Mouse (Mus musculus) stomach, embryonic 16.5 days (tissue): ENCODE data around the gene Map4k3. TPM values are rescaled to one million over a fixed set of nuclear protein-coding genes. Genes with fewer than 3 reads are reported as not detected.
A peak's percentile ranks its signal among the peaks of the same experiment; 100 is the strongest.

Experiments used
- ATAC-seq: fragments of 200-750 bp; cut with Nextera tagmentation; 2 replicates; pipeline ENCODE4 v1.8.0; 2017; ENCODE audit warnings: moderate number of reproducible peaks, moderate TSS enrichment; ENCODE audit not compliant: insufficient read depth, low FRiP score
- H3K27ac ChIP-seq: fragments of 300-500 bp; sonication (generic); 2 replicates; pipeline ENCODE4 v1.5.1; 2014; ENCODE audit warnings: low read length
- H3K27me3 ChIP-seq: fragments of 300-500 bp; sonication (generic); 2 replicates; pipeline ENCODE4 v1.6.1; 2014; ENCODE audit warnings: low read length, control low read depth, mixed read lengths; ENCODE audit not compliant: control insufficient read depth, insufficient read depth
- H3K36me3 ChIP-seq: fragments of 300-500 bp; sonication (generic); 2 replicates; pipeline ENCODE4 v1.6.1; 2014; ENCODE audit warnings: low read length; ENCODE audit not compliant: control insufficient read depth, insufficient read depth
- H3K4me1 ChIP-seq: fragments of 300-500 bp; sonication (generic); 2 replicates; pipeline ENCODE4 v1.6.1; 2014; ENCODE audit warnings: low read length, control low read depth, mixed read lengths; ENCODE audit not compliant: control insufficient read depth, insufficient read depth
- H3K4me2 ChIP-seq: fragments of 300-500 bp; sonication (generic); 2 replicates; pipeline ENCODE4 v1.6.1; 2014; ENCODE audit warnings: low read depth, low read length, mixed read lengths
- H3K4me3 ChIP-seq: fragments of 300-500 bp; sonication (generic); replicated peaks from 2 replicates; pipeline ENCODE4 v1.5.1; 2014; ENCODE audit warnings: mild to moderate bottlenecking, low read length
- H3K9ac ChIP-seq: fragments of 300-500 bp; sonication (generic); 2 replicates; pipeline ENCODE4 v1.6.1; 2014; ENCODE audit warnings: low read length
- H3K9me3 ChIP-seq: fragments of 300-500 bp; sonication (generic); replicated peaks from 2 replicates; pipeline ENCODE4 v1.6.1; 2016; ENCODE audit warnings: low read length, control low read depth; ENCODE audit not compliant: control insufficient read depth
- WGBS: fragments of 180-500 bp; shearing (Covaris S2); extraction: QIAGEN DNeasy Blood & Tissue Kit; methylation state at CpG from one replicate; pipeline ENCODE4 v1.1.7; 2014; 5-methylcytosine and 5-hydroxymethylcytosine counted together
- polyA plus RNA-seq: library from polyadenylated mRNA; unstranded; fragments of >200 nt; fragmentation: Nextera tagmentation; extraction: Ambion mirVana; gene quantifications from 2 replicates; pipeline ENCODE4 v1.2.1, GENCODE M21; 2015

Gene Map4k3
- polyA plus RNA-seq, 1 experiment from 2014 or later = 20.0 TPM

GRCm38 (mm10) chr17:80719309-80719708 lies 9.0 kb downstream of the Map4k3 start:
- WGBS = 89% methylated on average over 5 of the region's 5 CpGs
- Histone ChIP-seq H3K36me3 (no peaks in the 10 kb centered on the region), H3K9ac (no peak overlapping the region), H3K4me3 (no peak overlapping the region), H3K9me3 (no peaks in the 10 kb centered on the region), H3K4me2 (no peak overlapping the region), H3K4me1 (peaks cover 30% of the 10 kb centered on the region), H3K27me3 (no peaks in the 10 kb centered on the region), H3K27ac (no peak overlapping the region)
- ATAC-seq = no peak

- peaks cover 35% of the 10 kb centered on the region for H3K4me1 ChIP-seq
- ATAC-seq = no peak
- whole genome bisulfite sequencing = 66% methylated on average over 5 of the region's 5 CpGs
Measured at GRCm38 (mm10) chr17:80718243-80718642, 10.0 kb downstream of the Map4k3 start.

GRCm38 (mm10) chr17:80713588-80713987 lies 14.7 kb downstream of the Map4k3 start:
- no peaks in the 10 kb centered on the region for H3K27me3 ChIP-seq
- H3K4me3 ChIP-seq = no peak overlapping the region
- H3K9ac ChIP-seq = no peak overlapping the region
- ATAC-seq = no peak
- WGBS = 86% methylated on average over 5 of the region's 5 CpGs
- H3K36me3 ChIP-seq = no peaks in the 10 kb centered on the region
- H3K27ac ChIP-seq = no peak overlapping the region
- H3K9me3 ChIP-seq = no peaks in the 10 kb centered on the region
- H3K4me1 ChIP-seq = peaks cover 42% of the 10 kb centered on the region
- no peak overlapping the region for H3K4me2 ChIP-seq

More at GRCm38 (mm10) chr17:80718243-80718642, 10.0 kb downstream of the Map4k3 start:
- no peaks in the 10 kb centered on the region for H3K9me3 ChIP-seq
- H3K9ac ChIP-seq = no peak overlapping the region
- no peak overlapping the region for H3K4me3 ChIP-seq
- no peak overlapping the region for H3K4me2 ChIP-seq
- no peaks in the 10 kb centered on the region for H3K27me3 ChIP-seq
- H3K36me3 ChIP-seq = no peaks in the 10 kb centered on the region
- H3K27ac ChIP-seq = no peak overlapping the region; the same call in 1 of the 2 replicates

- Histone ChIP-seq H3K27me3 (no peaks in the 10 kb centered on the region), H3K4me2 (peak overlapping the region; percentile 38), H3K9me3 (no peaks in the 10 kb centered on the region), H3K4me3 (peak overlapping the region; percentile 3), H3K36me3 (no peaks in the 10 kb centered on the region), H3K27ac (peak overlapping the region; percentile 90), H3K4me1 (peaks cover 64% of the 10 kb centered on the region), H3K9ac (peak overlapping the region; percentile 66)
- ATAC-seq = peak; percentile 82
- WGBS = 22% methylated on average over 24 of the region's 24 CpGs
Measured at GRCm38 (mm10) chr17:80709921-80710838, 18.1 kb downstream of the Map4k3 start.

- H3K4me3 ChIP-seq = no peak overlapping the region
- peaks cover 64% of the 10 kb centered on the region for H3K4me1 ChIP-seq
- H3K36me3 ChIP-seq = no peaks in the 10 kb centered on the region
- H3K4me2 ChIP-seq = no peak overlapping the region
- no peaks in the 10 kb centered on the region for H3K9me3 ChIP-seq
- 53% methylated on average over 6 of the region's 6 CpGs for WGBS
- H3K9ac ChIP-seq = no peak overlapping the region
- no peaks in the 10 kb centered on the region for H3K27me3 ChIP-seq
- peak; percentile 80; the same call in 1 of the 2 replicates for ATAC-seq
- no peak overlapping the region for H3K27ac ChIP-seq
Measured at GRCm38 (mm10) chr17:80708803-80709202, 19.5 kb downstream of the Map4k3 start.

- no peak overlapping the region for H3K9ac ChIP-seq
- no peaks in the 10 kb centered on the region for H3K36me3 ChIP-seq
- 69% methylated on average over 4 of the region's 4 CpGs for WGBS
- H3K27ac ChIP-seq = no peak overlapping the region
- no peak overlapping the region for H3K4me2 ChIP-seq
- no peak overlapping the region for H3K4me3 ChIP-seq
- peaks cover 65% of the 10 kb centered on the region for H3K4me1 ChIP-seq
- H3K9me3 ChIP-seq = no peaks in the 10 kb centered on the region
- H3K27me3 ChIP-seq = no peaks in the 10 kb centered on the region
- ATAC-seq = no peak
Measured at GRCm38 (mm10) chr17:80707176-80707575, 21.1 kb downstream of the Map4k3 start.

- H3K9ac ChIP-seq = no peak overlapping the region
- no peaks in the 10 kb centered on the region for H3K36me3 ChIP-seq
- H3K27me3 ChIP-seq = no peaks in the 10 kb centered on the region
- no peak overlapping the region for H3K4me2 ChIP-seq
- peaks cover 61% of the 10 kb centered on the region for H3K4me1 ChIP-seq
- no peak for ATAC-seq
- no peaks in the 10 kb centered on the region for H3K9me3 ChIP-seq
- H3K27ac ChIP-seq = no peak overlapping the region
- no peak overlapping the region for H3K4me3 ChIP-seq
- 55% methylated on average over 6 of the region's 6 CpGs for WGBS
Measured at GRCm38 (mm10) chr17:80706608-80707007, 21.7 kb downstream of the Map4k3 start.

GRCm38 (mm10) chr17:80701687-80702086 lies 26.6 kb downstream of the Map4k3 start:
- no peak overlapping the region for H3K27ac ChIP-seq
- H3K9me3 ChIP-seq = no peaks in the 10 kb centered on the region
- H3K9ac ChIP-seq = no peak overlapping the region
- no peak for ATAC-seq
- H3K4me1 ChIP-seq = peaks cover 37% of the 10 kb centered on the region
- H3K4me2 ChIP-seq = no peak overlapping the region
- no peaks in the 10 kb centered on the region for H3K27me3 ChIP-seq
- no peaks in the 10 kb centered on the region for H3K36me3 ChIP-seq
- WGBS = 65% methylated on average over 5 of the region's 5 CpGs
- H3K4me3 ChIP-seq = no peak overlapping the region

GRCm38 (mm10) chr17:80698930-80699329 lies 29.4 kb downstream of the Map4k3 start:
- Histone ChIP-seq H3K4me3 (no peak overlapping the region), H3K9ac (no peak overlapping the region), H3K27ac (peak overlapping the region; percentile 21; the same call in 1 of the 2 replicates), H3K4me1 (peaks cover 32% of the 10 kb centered on the region), H3K4me2 (no peak overlapping the region), H3K36me3 (no peaks in the 10 kb centered on the region), H3K27me3 (no peaks in the 10 kb centered on the region), H3K9me3 (no peaks in the 10 kb centered on the region)
- whole genome bisulfite sequencing = 48% methylated on average over 7 of the region's 7 CpGs
- no peak for ATAC-seq
